Mouse (Mus musculus) MEL (cell line): ENCODE data around the gene Gm20388. TPM values are rescaled to one million over a fixed set of nuclear protein-coding genes. Genes with fewer than 3 reads are reported as not detected.

Experiments used
- DNase-seq: peaks from one replicate; pipeline ENCODE4 v3.0.0; 2011; ENCODE audit warnings: low read depth, low spot score
- H3K27ac ChIP-seq: 2 replicates; pipeline ENCODE4 v1.5.1; 2012; ENCODE audit warnings: low read depth, mild to moderate bottlenecking, control low read depth, low read length, moderate library complexity; ENCODE audit not compliant: control insufficient read depth
- H3K27me3 ChIP-seq, 2 experiments: fragments of 150-350 bp in 1 of 2; sonication (generic) in 1 of 2; 2 replicates each; pipeline ENCODE4 v1.6.1; 2012; ENCODE audit warnings: low read length in 2 of 2, mild to moderate bottlenecking in 2 of 2, improper control_type of control experiment in 1 of 2, moderate library complexity in 1 of 2; ENCODE audit not compliant: insufficient read depth in 2 of 2, control insufficient read depth in 1 of 2
- H3K36me3 ChIP-seq, 2 experiments: 2 replicates each; pipeline ENCODE4 v1.6.1; 2012 to 2014; ENCODE audit warnings: low read length in 2 of 2, improper control_type of control experiment in 1 of 2, inconsistent platforms in 1 of 2, mild to moderate bottlenecking in 1 of 2; ENCODE audit not compliant: insufficient read depth in 2 of 2, control insufficient read depth in 1 of 2
- H3K4me1 ChIP-seq, 2 experiments: fragments of 150-350 bp in 1 of 2; sonication (generic) in 1 of 2; 2 replicates each; pipeline ENCODE4 v1.6.1; 2012; ENCODE audit warnings: low read length in 2 of 2, improper control_type of control experiment in 1 of 2, mild to moderate bottlenecking in 1 of 2; ENCODE audit not compliant: insufficient read depth in 2 of 2, control insufficient read depth in 1 of 2
- H3K4me3 ChIP-seq, 2 experiments: fragments of 150-350 bp in 1 of 2; sonication (generic) in 1 of 2; 2 replicates each; pipeline ENCODE4 v1.5.1; 2012; ENCODE audit warnings: low read depth in 2 of 2, low read length in 2 of 2, mild to moderate bottlenecking in 2 of 2, moderate library complexity in 2 of 2, control low read depth in 1 of 2, improper control_type of control experiment in 1 of 2; ENCODE audit not compliant: control insufficient read depth in 1 of 2, insufficient read depth in 1 of 2
- H3K79me2 ChIP-seq: 2 replicates; pipeline ENCODE4 v1.6.1; 2012; ENCODE audit warnings: mild to moderate bottlenecking, low read length, moderate library complexity; ENCODE audit not compliant: control insufficient read depth, poor library complexity, insufficient read depth
- H3K9ac ChIP-seq: 2 replicates; pipeline ENCODE4 v1.6.1; 2012; ENCODE audit warnings: low read depth, mild to moderate bottlenecking, control low read depth, low read length, moderate library complexity; ENCODE audit not compliant: control insufficient read depth, poor library complexity, severe bottlenecking
- H3K9me3 ChIP-seq: fragments of 150-350 bp; sonication (generic); replicated peaks from 2 replicates; pipeline ENCODE4 v1.6.1; 2012; ENCODE audit warnings: mild to moderate bottlenecking, low read length, improper control_type of control experiment, moderate library complexity; ENCODE audit not compliant: insufficient read depth
- BHLHE40 ChIP-seq: IDR thresholded peaks from 2 replicates; pipeline ENCODE4 v1.6.1; 2012; ENCODE audit warnings: low read depth, mild to moderate bottlenecking, inconsistent platforms, low read length, improper control_type of control experiment, borderline replicate concordance
- CHD2 ChIP-seq: IDR thresholded peaks from 2 replicates; pipeline ENCODE4 v1.6.1; 2011; ENCODE audit warnings: low read length, improper control_type of control experiment
- E2F4 ChIP-seq: IDR thresholded peaks from 2 replicates; pipeline ENCODE4 v1.6.1; 2011; ENCODE audit warnings: low read depth, low read length, improper control_type of control experiment, borderline replicate concordance
- GABPA ChIP-seq: IDR thresholded peaks from 2 replicates; pipeline ENCODE4 v1.6.1; 2012; ENCODE audit warnings: low read depth, mild to moderate bottlenecking, inconsistent platforms, low read length, improper control_type of control experiment, moderate library complexity
- HCFC1 ChIP-seq: IDR thresholded peaks from 2 replicates; pipeline ENCODE4 v1.6.1; 2012; ENCODE audit warnings: low read depth, mild to moderate bottlenecking, inconsistent platforms, low read length, improper control_type of control experiment, moderate library complexity
- JUND ChIP-seq: IDR thresholded peaks from 2 replicates; pipeline ENCODE4 v1.6.1; 2011; ENCODE audit warnings: low read depth, mild to moderate bottlenecking, improper control_type of control experiment, low read length
- MAFK ChIP-seq: IDR thresholded peaks from 2 replicates; pipeline ENCODE4 v1.6.1; 2011; ENCODE audit warnings: low read depth, mild to moderate bottlenecking, low read length, improper control_type of control experiment, borderline replicate concordance
- MAX ChIP-seq: IDR thresholded peaks from 2 replicates; pipeline ENCODE4 v1.6.1; 2011; ENCODE audit warnings: low read length, improper control_type of control experiment
- MYB ChIP-seq: IDR thresholded peaks from 2 replicates; pipeline ENCODE4 v1.6.1; 2011; ENCODE audit warnings: mild to moderate bottlenecking, low read depth, low read length, improper control_type of control experiment
- MYC ChIP-seq: IDR thresholded peaks from 2 replicates; pipeline ENCODE4 v1.6.1; 2011; ENCODE audit warnings: low read depth, mild to moderate bottlenecking, low read length, improper control_type of control experiment, moderate library complexity
- NRF1 ChIP-seq: IDR thresholded peaks from 2 replicates; pipeline ENCODE4 v1.6.1; 2014; ENCODE audit warnings: low read depth, mild to moderate bottlenecking, inconsistent platforms, low read length, improper control_type of control experiment, moderate library complexity; ENCODE audit not compliant: poor library complexity, insufficient read depth, severe bottlenecking
- POLR2A ChIP-seq, 2 experiments: IDR thresholded peaks; 2 replicates each; pipeline ENCODE4 v1.6.1; 2011 to 2012; ENCODE audit warnings: low read length in 2 of 2, mild to moderate bottlenecking in 2 of 2, control low read depth in 1 of 2, improper control_type of control experiment in 1 of 2, low read depth in 1 of 2, moderate library complexity in 1 of 2; ENCODE audit not compliant: control insufficient read depth in 1 of 2, insufficient read depth in 1 of 2, poor library complexity in 1 of 2
- POLR2AphosphoS2 ChIP-seq: IDR thresholded peaks from 2 replicates; pipeline ENCODE4 v1.6.1; 2011; ENCODE audit warnings: low read length, improper control_type of control experiment
- POLR2AphosphoS5 ChIP-seq: IDR thresholded peaks from 2 replicates; pipeline ENCODE4 v1.6.1; 2012; ENCODE audit warnings: low read depth, borderline replicate concordance, mild to moderate bottlenecking, inconsistent platforms, low read length, moderate library complexity, mixed read lengths
- RAD21 ChIP-seq: IDR thresholded peaks from 2 replicates; pipeline ENCODE4 v1.6.1; 2011; ENCODE audit warnings: mild to moderate bottlenecking, low read depth, low read length, improper control_type of control experiment
- TAL1 ChIP-seq: IDR thresholded peaks from 2 replicates; pipeline ENCODE4 v1.6.1; 2012; ENCODE audit warnings: mild to moderate bottlenecking, inconsistent platforms, low read length, moderate library complexity, mixed read lengths
- TBP ChIP-seq: IDR thresholded peaks from 2 replicates; pipeline ENCODE4 v1.8.0; 2011; ENCODE audit warnings: low read depth, low read length, improper control_type of control experiment
- ZNF384 ChIP-seq: IDR thresholded peaks from 2 replicates; pipeline ENCODE4 v1.6.1; 2012; ENCODE audit warnings: low read depth, mild to moderate bottlenecking, inconsistent platforms, low read length, improper control_type of control experiment
- polyA plus RNA-seq, 2 experiments: library from polyadenylated mRNA; stranded (reverse) in 1 of 2; unstranded in 1 of 2; fragments of >175 nt in 1 of 2; fragments of >200 nt in 1 of 2; gene quantifications; 2 replicates each; pipeline versions ENCODE4 v1.2.1 to v1.2.4; 2012; ENCODE audit warnings: low replicate concordance in 2 of 2, low read depth in 1 of 2; ENCODE audit not compliant: insufficient read length in 2 of 2, insufficient read depth in 1 of 2, missing spikeins in 1 of 2
- total RNA-seq: library from RNA; depleted of rRNA; stranded (reverse); fragments of 300-350 nt; gene quantifications from 2 replicates; pipeline ENCODE4 v1.2.3, GENCODE M21; 2012

The Gm20388 gene
- total and polyA plus RNA-seq, 3 experiments, result 11.1 to 17.8 TPM; not detected in 1

DNA sequence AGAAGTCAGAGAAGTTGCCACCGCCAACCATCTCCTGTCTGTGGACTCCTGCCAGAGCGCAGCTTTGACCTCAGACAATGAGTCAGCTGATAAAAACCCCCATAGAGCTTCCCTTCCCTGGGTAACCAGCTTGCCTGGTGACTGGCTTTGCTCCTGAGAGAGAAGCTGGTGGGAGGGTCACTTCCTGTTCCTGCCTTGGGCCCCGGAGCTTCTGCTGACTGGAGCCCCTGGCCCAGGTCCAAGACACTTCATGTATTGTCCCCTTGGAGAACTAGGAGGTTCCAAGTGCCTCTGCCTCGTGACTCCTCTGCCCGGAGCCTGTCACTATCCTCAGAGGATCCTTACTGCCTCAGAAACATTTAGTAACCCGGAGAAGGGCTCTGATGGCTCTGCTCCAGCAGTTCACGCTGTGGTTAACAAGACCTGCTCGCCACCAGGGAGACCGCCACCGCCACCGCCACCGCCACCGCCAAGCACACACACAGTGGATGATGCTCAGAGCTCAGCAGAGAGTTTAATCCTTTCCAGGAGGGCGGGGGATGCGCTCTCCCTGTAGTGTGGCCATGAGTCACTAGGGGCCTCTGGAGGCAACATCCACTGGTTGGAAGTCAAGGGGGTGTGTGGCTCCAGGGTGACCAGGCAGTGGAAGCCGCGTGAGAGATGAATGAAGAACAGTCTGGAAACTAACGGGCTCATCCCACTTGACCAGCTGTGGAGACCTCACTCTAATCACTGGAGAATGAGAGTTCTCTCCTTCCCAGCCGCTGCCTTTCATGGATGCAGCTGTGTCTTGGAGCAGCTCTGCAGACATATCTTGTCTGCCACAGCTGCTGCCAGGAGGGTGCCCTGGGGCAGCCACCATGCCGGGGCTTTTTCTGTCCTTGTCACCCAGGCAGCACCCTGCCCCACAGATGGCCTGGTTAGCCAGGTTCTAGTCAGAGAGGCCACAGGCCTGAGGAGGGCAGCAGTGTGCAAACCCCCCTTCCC is 653.5 kb downstream of the Gm20388 start (continued):
- TF ChIP-seq MAFK (peak; percentile 11; the same call in 1 of the 2 replicates), BHLHE40 (peak; percentile 19; the same call in 1 of the 2 replicates), GABPA (no peak)

DNA sequence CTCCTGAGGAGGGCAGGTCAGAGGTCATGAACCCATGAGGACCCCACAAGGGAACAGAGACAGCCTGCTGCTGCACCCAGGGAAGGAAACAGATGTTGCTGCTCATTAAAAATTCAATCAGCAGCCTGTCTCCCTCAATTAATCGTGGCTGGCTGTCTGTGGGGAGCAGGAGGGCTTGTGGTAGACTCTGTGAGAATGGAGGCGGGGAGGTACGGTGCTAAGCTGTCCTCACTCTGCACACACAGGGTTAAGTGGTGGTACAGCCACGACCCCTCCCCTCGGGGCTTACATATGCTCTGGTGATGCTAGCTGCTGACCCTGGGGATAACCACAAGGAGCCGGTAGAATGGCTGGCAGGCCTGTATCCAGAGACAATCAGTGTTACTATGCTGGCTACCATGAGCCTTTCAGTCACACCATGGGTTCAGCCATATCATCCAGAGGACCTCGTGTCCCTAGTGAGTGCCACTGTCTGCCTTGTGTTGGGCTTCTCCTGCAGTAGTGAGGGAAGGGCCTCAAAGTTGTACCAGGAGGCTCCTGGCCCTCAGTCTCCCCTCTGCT is 654.6 kb downstream of the Gm20388 start:
- TF ChIP-seq JUND, result no peak
- TF ChIP-seq POLR2AphosphoS5, result no peak
- TF ChIP-seq POLR2A (IDR thresholded peaks at IDR 0.05; ENCODE audit: control insufficient read depth in 1 of 2, insufficient read depth in 1 of 2, low read depth in 1 of 2, low read length in 2 of 2, poor library complexity in 1 of 2), result no peak; a peak in 1 of 4 replicates
- TF ChIP-seq TAL1, result no peak
- TF ChIP-seq MYB, result no peak
- TF ChIP-seq NRF1, result no peak
- no peak for TF ChIP-seq RAD21
- no peak for TF ChIP-seq MAFK
- TF ChIP-seq HCFC1, result no peak
- TF ChIP-seq MYC, result no peak
- TF ChIP-seq POLR2AphosphoS2, result no peak; the same call in 1 of the 2 replicates
- TF ChIP-seq MAX, result no peak
- no peak for TF ChIP-seq E2F4
- no peak for TF ChIP-seq ZNF384
- TF ChIP-seq CHD2, result no peak
- TF ChIP-seq TBP, result no peak
- H3K4me1 ChIP-seq, result peaks cover 3 to 30% of the 10 kb centered on the region in 2 experiments; a peak in 3 of 4 replicates
- H3K4me3 ChIP-seq, result no peak overlapping the region
- H3K27ac ChIP-seq, result no peak overlapping the region
- H3K9me3 ChIP-seq, result no peaks in the 10 kb centered on the region
- no peaks in the 10 kb centered on the region for H3K27me3 ChIP-seq
- DNase-seq, result no peak
- H3K9ac ChIP-seq, result no peak overlapping the region
- H3K79me2 ChIP-seq, result peaks cover 6% of the 10 kb centered on the region
- peaks cover 14 to 26% of the 10 kb centered on the region in 2 experiments; a peak in 3 of 4 replicates for H3K36me3 ChIP-seq
